14 mouse cellular contexts compared by ENCODE assay signal in genomic region chr6:91698831-91699230, GRCm38 (mm10). TPM values are rescaled to one million over a fixed set of nuclear protein-coding genes. Genes with fewer than 3 reads are reported as not detected.
DNase-seq lines count a peak whose midpoint lies in the region; ATAC-seq and TF ChIP-seq lines count a peak whose summit lies in the region.
"Had no signal": no experiment of that assay in that cellular context is flagged by ENCODE, and none has a peak within 500 bp of the region (broad histone marks: within the 10 kb centered on the region; RNA-seq: fewer than 3 reads in every experiment).

No protein-coding gene starts in this region.

- 0 out of 2 replicates have a peak, but pooled peaks cover 5% of the 10 kb centered on the region for H3K36me3 ChIP-seq in heart, embryonic 11.5 days (ENCODE audit: control insufficient read depth, insufficient read depth, low read length)
- H3K36me3 ChIP-seq in CH12.LX (replicated peaks in 1 of 2; ENCODE audit: control insufficient read depth in 1 of 2, insufficient read depth in 1 of 2, low read length in 1 of 2): peaks cover 10 to 72% of the 10 kb centered on the region in 2 experiments

- 88% methylated on average over 1 of the region's 1 CpGs for WGBS in heart, embryonic 11.5 days (ENCODE audit: insufficient replicate concordance)

- no peaks in the 10 kb centered on the region for H3K27me3 ChIP-seq in heart, embryonic 11.5 days (ENCODE audit: control insufficient read depth, insufficient read depth, low read length)
- H3K27me3 ChIP-seq in CH12.LX (replicated peaks): no peaks in the 10 kb centered on the region

- no peak for DNase-seq in heart, postnatal 25 days (ENCODE audit: low spot score)
- DNase-seq in CH12.LX (ENCODE audit: extremely low read depth): peak; percentile 52
- DNase-seq in gastrocnemius, postnatal 10 days: no peak
- DNase-seq in urinary bladder, adult 2 months (ENCODE audit: low spot score): no peak
- DNase-seq in layer of hippocampus, adult 18-20 months (ENCODE audit: low spot score in 2 of 2): no peak
- DNase-seq: cerebellum, adult 9-11 months; heart, adult 11 months; heart, postnatal 14 days; kidney, adult 8-10 months; liver had no signal

- no peak overlapping the region for H3K4me2 ChIP-seq in heart, embryonic 11.5 days
- H3K4me2 ChIP-seq in CH12.LX (ENCODE audit: insufficient read depth, low read depth, poor library complexity, severe bottlenecking): no peak overlapping the region

- in situ Hi-C loops in CH12.LX (cut with MboI; ENCODE audit: low pct_ligation_motif_present, low pct_unique_long_range_greater_than_20kb, low sequenced_read_pairs): no loop called here

- TF ChIP-seq EP300 in CH12.LX (IDR thresholded peaks at IDR 0.05; ENCODE audit: low read length): no peak

- intact Hi-C loops in heart, postnatal 25 days (cut with DNase I): no loop called here

- H3K79me2 ChIP-seq in CH12.LX (replicated peaks; ENCODE audit: control insufficient read depth, extremely low read depth, insufficient read depth, poor library complexity, severe bottlenecking): 0 out of 2 replicates have a peak, but pooled peaks cover 3% of the 10 kb centered on the region

- TF ChIP-seq CTCF in CH12.LX (conservative IDR thresholded peaks at IDR 0.05 in 1 of 2, IDR thresholded peaks at IDR 0.05 in 1 of 2; ENCODE audit: low read depth in 2 of 2, low read length in 2 of 2): no peak

- H3K27ac ChIP-seq in heart, embryonic 11.5 days (ENCODE audit: low read depth, low read length): no peak overlapping the region
- H3K27ac ChIP-seq in CH12.LX (ENCODE audit: insufficient read depth, low read depth): no peak overlapping the region
- H3K27ac ChIP-seq: midbrain, embryonic 10.5 days had no signal

- no peaks in the 10 kb centered on the region for H3K9me3 ChIP-seq in heart, embryonic 11.5 days (replicated peaks; ENCODE audit: control insufficient read depth, low read length)
- H3K9me3 ChIP-seq in CH12.LX (replicated peaks; ENCODE audit: low read length): no peaks in the 10 kb centered on the region
- H3K9me3 ChIP-seq: midbrain, embryonic 10.5 days had no signal

- H3K9ac ChIP-seq in heart, embryonic 11.5 days (ENCODE audit: low read depth, low read length): no peak overlapping the region
- H3K9ac ChIP-seq in CH12.LX (ENCODE audit: insufficient read depth, low read depth): no peak overlapping the region

- ATAC-seq in heart, embryonic 11.5 days (replicated peaks; ENCODE audit: insufficient number of reproducible peaks, low FRiP score, low TSS enrichment): peak; percentile 15; the same call in 1 of the 2 replicates
- ATAC-seq in common myeloid progenitor, adult 5-6 weeks (replicated peaks; ENCODE audit: low read depth, poor library complexity, severe bottlenecking): peak; percentile 34
- peak; percentile 91 for ATAC-seq in megakaryocyte, adult 5-6 weeks (ENCODE audit: poor library complexity, severe bottlenecking)

- peaks cover 20% of the 10 kb centered on the region for H3K4me1 ChIP-seq in heart, embryonic 11.5 days (ENCODE audit: control insufficient read depth, insufficient read depth, low read length)
- peaks cover 20 to 68% of the 10 kb centered on the region in 2 experiments for H3K4me1 ChIP-seq in CH12.LX (ENCODE audit: control insufficient read depth in 1 of 2, insufficient read depth in 2 of 2)

- TF ChIP-seq RAD21 in CH12.LX (IDR thresholded peaks at IDR 0.05; ENCODE audit: low read depth, low read length): no peak

- TF ChIP-seq POLR2A in CH12.LX (IDR thresholded peaks at IDR 0.05; ENCODE audit: low read depth, low read length): no peak

- no peak overlapping the region for H3K4me3 ChIP-seq in heart, embryonic 11.5 days (ENCODE audit: low read depth, low read length)
- peak overlapping the region in 1 of 3 experiments; percentile 19 for H3K4me3 ChIP-seq in CH12.LX (replicated peaks in 1 of 3; ENCODE audit: low read depth in 2 of 3, low read length in 2 of 3, poor library complexity in 1 of 3)
- H3K4me3 ChIP-seq: midbrain, embryonic 10.5 days had no signal

- dilution Hi-C loops in CH12.LX (cut with MboI; ENCODE audit: extremely low pct_ligation_motif_present, extremely low pct_unique_long_range_greater_than_20kb, low sequenced_read_pairs): no loop called here

TF ChIP-seq in CH12.LX, 34 proteins besides CTCF, POLR2A, EP300 and RAD21:
- TF ChIP-seq TCF12 (IDR thresholded peaks at IDR 0.05; ENCODE audit: low read depth, low read length) (no peak), PAX5 (IDR thresholded peaks at IDR 0.05; ENCODE audit: low read length) (no peak), RCOR1 (conservative IDR thresholded peaks at IDR 0.05; ENCODE audit: low read depth, low read length) (no peak), CHD1 (IDR thresholded peaks at IDR 0.05; ENCODE audit: low read depth, low read length) (no peak)

RNA-seq across cellular contexts. Expression of gene Slc6a6, which starts 15.0 kb away (rescaled TPM):
- 54.7 and 63.0 TPM in 2 replicates for polyA plus RNA-seq in heart, embryonic 11.5 days (2014; fragmentation: Nextera tagmentation; extraction: Ambion mirVana)
- 100 to 1,000 TPM in 1 of 2 experiments, 10 to 100 TPM in 1; 85.0 to 102 TPM for total RNA-seq in heart, postnatal 25 days (2021)
- 28.9 and 31.3 TPM in 2 replicates for total RNA-seq in CH12.LX (2012; rRNA removed)
- total RNA-seq in CH12.LX (2014; rRNA removed): 28.4 and 30.1 TPM in 2 replicates
- 42.6 and 56.0 TPM in 2 replicates for polyA plus RNA-seq in CH12.LX (2012; ENCODE audit: insufficient read length, low read depth)
- total RNA-seq in common myeloid progenitor, adult 5-6 weeks (2017): 30.3 and 37.1 TPM in 2 replicates
- 58.0 and 61.9 TPM in 2 replicates for total RNA-seq in megakaryocyte, adult 5-6 weeks (2015)
- 46.7 and 61.0 TPM in 2 replicates for total RNA-seq in megakaryocyte, adult 5-6 weeks (2017)
- 10 to 100 TPM; 43.1 to 64.5 TPM for total RNA-seq in gastrocnemius, postnatal 10 days (2021)
- polyA plus RNA-seq in urinary bladder, adult 2 months (2012; rRNA removed): 55.0 and 73.2 TPM in 2 replicates
- total RNA-seq in layer of hippocampus, adult 18-20 months (2021): 100 to 1,000 TPM; 115 to 116 TPM

Comparison
In these comparisons a context has a peak if more than half of its experiments do, and no peak if none do; other contexts are left out.
1. ATAC-seq: peak in every context shown above with its lines; median percentile 91 in megakaryocyte, adult 5-6 weeks; 34 in common myeloid progenitor, adult 5-6 weeks; 15 in heart, embryonic 11.5 days.